Mouse (Mus musculus) kidney, postnatal 10 days (tissue): ENCODE data around the gene Ddit4.

Source experiments
- DNase-seq: peaks from one replicate; pipeline ENCODE4 v3.0.0; 2021; ENCODE audit warnings: mixed read lengths

The Ddit4 gene

GRCm38 (mm10) chr10:59971813-59972212 lies 20.2 kb upstream of the Ddit4 start:
- DNase-seq, result no peak

- no peak for DNase-seq
Observed at GRCm38 (mm10) chr10:59970450-59971062, 18.9 kb upstream of the Ddit4 start.

GRCm38 (mm10) chr10:59969821-59970449 lies 18.3 kb upstream of the Ddit4 start:
- DNase-seq, result peak; percentile 65

GRCm38 (mm10) chr10:59967309-59967942 lies 15.8 kb upstream of the Ddit4 start:
- DNase-seq, result peak; percentile 76

GRCm38 (mm10) chr10:59966743-59967142 lies 15.1 kb upstream of the Ddit4 start:
- DNase-seq, result no peak

- no peak for DNase-seq
Observed at GRCm38 (mm10) chr10:59965788-59966187, 14.2 kb upstream of the Ddit4 start.

DNA sequence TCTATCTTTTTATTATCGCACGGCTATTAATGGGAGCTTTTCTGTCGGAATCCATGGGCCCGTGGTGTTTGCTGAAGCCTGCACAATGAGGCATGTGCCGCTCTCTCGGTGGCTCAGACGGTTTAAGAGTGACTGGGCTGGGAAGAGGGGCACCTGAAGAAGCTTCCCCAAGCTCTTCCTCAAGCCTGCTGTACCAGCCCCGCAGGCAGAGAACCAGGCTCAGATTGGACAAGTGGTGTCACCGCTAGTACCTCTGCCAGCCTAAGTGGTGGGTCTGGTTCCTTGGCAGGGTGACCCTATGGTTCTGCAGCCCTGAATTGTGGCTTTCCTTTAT lies 13.7 kb upstream of the Ddit4 start:
- DNase-seq, result no peak

DNA sequence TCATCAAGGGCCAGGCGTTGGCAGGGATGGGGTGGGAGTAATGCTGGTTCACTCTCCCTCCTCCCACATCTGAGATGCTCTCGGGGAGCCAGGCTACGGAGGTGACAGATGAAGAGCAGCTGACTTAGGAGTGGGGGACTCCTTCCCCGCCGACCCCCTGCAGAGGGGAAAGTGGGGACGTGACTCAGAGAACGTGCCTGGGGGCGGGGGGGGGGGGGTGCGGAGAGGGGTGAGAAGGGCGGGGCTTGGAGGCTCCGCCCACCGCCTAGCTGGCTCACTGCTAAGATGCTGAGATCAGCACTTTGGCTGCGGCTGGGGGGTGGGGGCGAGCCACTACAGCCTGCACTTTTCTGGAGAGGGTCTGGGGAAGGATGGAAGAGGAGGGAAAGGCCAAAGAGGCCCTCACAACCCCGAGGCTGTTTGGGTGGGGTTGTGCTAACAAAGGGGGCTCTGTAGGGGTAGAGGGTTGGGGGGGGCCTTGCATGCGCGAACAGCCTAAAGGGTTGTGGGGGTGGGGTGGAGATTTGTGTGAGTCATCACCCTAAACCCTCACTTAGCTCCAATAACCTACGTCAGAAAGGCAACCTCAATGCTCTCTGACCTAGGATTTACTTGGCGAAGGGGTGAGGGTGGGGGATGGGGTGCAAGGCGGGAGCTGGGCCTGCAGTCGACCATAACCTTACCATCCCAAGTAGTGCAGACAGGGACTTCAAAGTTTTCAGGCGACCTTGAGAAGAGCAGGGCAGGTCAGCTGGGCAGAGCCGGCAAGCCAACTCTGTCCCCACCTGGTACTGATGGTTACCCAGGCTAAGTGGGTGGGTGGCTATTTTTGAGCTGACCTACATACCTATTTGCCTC lies 13.1 kb upstream of the Ddit4 start:
- peak; percentile 73 for DNase-seq

DNA sequence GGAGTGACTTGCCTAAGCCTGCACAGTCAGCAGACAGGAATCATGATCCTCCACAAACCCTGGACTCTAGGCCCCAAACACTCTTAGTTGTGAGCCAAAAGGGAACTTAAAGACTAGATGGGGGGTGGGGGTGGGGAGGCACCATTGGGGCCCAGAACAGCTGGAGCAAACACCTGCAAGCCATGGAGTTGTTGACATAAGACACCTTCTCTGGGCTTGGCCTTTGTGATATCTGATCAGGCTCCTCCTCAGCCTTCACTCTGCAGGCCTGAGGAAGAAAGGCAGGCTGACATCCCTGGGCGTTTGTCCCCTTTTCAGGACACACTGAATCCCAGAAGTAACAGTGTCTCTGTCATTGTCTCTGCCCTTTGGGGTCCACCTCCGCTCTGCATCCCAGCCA lies 12.0 kb upstream of the Ddit4 start:
- no peak for DNase-seq

DNA sequence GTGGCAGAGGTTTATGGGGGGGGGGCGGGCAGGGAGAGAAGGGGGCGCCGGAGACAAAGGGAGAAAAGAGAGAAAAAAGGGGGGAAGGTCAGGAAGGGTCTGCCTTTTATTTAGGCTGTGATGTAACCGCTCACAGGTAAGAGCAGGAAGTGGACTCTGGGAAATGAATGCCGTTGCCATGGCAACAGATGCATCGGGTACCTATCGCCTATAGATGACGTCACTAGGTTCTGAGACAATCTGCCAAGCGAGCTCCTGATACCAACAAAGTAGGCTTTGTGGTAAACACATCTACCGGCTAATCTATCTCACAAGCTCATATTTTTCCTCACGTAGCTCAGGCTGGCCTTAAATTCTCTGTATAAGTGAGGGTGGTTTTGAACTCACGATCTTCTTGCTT lies 7.9 kb upstream of the Ddit4 start:
- DNase-seq, result no peak

DNA sequence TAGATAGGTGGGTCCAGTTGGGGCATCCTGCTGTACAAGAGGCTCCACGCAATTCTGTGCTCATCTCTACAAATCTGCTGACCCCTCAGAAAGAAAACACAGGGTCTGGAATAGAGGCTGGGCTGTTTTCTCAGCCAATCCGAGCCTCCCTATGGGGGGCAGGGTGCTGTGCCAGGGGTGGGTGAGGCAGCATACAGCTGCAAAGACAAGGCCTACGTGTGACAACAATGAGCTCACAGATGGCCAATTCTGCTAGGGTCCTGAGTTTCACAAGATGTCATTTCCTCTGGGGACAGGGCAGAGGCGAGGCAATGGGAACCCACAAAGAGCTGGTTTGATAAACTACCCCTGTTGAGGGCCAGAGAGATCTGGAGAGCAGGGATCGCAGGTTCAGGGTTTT lies 6.8 kb upstream of the Ddit4 start:
- no peak for DNase-seq

GRCm38 (mm10) chr10:59957171-59958149 lies 5.8 kb upstream of the Ddit4 start:
- peak; percentile 45 for DNase-seq

GRCm38 (mm10) chr10:59956681-59957080 lies 5.0 kb upstream of the Ddit4 start:
- DNase-seq, result no peak

GRCm38 (mm10) chr10:59953564-59954039 lies 2.0 kb upstream of the Ddit4 start:
- peak; percentile 15 for DNase-seq

- peak; percentile 55 for DNase-seq
Observed at GRCm38 (mm10) chr10:59952781-59953563, 1.3 kb upstream of the Ddit4 start.

- DNase-seq, result peak; percentile 70
Observed at GRCm38 (mm10) chr10:59952152-59952780, 632 bp upstream of the Ddit4 start.

- peak; percentile 89 for DNase-seq
Observed at GRCm38 (mm10) chr10:59950716-59951191, 880 bp downstream of the Ddit4 start.

DNA sequence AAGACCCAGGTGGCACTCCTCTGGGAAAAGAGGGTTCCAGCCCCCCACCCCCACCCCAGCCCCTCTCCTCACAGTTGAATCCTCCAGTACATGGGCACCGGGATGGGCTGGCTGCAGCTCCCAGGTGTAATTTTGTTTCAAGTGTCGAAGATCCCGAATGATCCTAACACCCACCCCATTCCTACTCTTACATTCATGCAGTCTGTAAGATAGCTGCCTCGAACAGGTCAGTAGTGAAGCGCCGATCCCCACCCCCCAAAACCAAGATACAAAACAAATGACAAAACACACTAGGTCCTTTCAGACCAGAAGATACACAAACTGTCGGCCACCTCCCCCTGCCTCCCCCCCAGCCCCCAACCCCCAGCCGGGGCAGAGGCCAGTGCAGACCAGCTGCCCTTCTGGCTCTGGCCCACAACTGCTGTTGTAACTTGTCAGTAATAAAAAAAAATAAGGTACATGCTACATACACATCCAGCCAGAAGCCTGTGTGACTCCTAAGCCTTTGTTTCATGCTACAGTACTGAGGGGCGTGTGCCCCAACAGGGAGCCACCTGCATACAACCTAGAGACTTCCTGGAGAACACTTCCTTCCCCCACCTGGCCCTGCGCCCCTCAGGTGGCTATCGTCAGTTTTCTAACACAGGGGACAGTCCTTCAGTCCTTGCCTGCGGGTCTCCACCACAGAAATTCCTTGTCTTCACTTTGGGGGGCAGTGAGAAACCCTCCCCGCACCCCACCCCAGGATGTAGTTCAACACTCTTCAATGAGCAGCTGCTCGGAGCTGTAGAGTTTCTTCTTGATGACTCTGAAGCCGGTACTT lies 1.6 kb downstream of the Ddit4 start:
- DNase-seq, result peak; percentile 35

- peak; percentile 57 for DNase-seq
Observed at GRCm38 (mm10) chr10:59949255-59949648, 2.4 kb downstream of the Ddit4 start.
